Mouse (Mus musculus) C2C12 (cell line): ENCODE measurements around the gene Kiz. TPM values are rescaled to one million over a fixed set of nuclear protein-coding genes. Genes with fewer than 3 reads are reported as not detected.
A peak's percentile ranks its signal among the peaks of the same experiment; 100 is the strongest.

ENCODE experiments used
- H3K27me3 ChIP-seq: one replicate; pipeline ENCODE4 v1.6.1; 2011; ENCODE audit not compliant: control insufficient read depth, insufficient read depth, insufficient read length
- H3K36me3 ChIP-seq: one replicate; pipeline ENCODE4 v1.6.1; 2011; ENCODE audit not compliant: control insufficient read depth, insufficient read depth
- H3K4me3 ChIP-seq: one replicate; pipeline ENCODE4 v1.5.1; 2011; ENCODE audit warnings: mild to moderate bottlenecking, control low read depth; ENCODE audit not compliant: poor library complexity, insufficient read depth, severe bottlenecking
- H3K79me2 ChIP-seq: one replicate; pipeline ENCODE4 v1.6.1; 2011; ENCODE audit not compliant: control insufficient read depth, insufficient read depth
- H3K79me3 ChIP-seq: one replicate; pipeline ENCODE4 v1.6.1; 2011; ENCODE audit warnings: low read depth, control low read depth
- H3ac ChIP-seq: one replicate; pipeline ENCODE3; 2011; ENCODE audit warnings: low read depth; ENCODE audit not compliant: control insufficient read depth, insufficient read length
- CEBPB ChIP-seq: IDR thresholded peaks from one replicate; pipeline ENCODE4 v1.6.1; 2011; ENCODE audit warnings: low read depth, mild to moderate bottlenecking, control low read depth, moderate library complexity
- CTCF ChIP-seq: IDR thresholded peaks from one replicate; pipeline ENCODE4 v1.5.1; 2011; ENCODE audit not compliant: control insufficient read depth, insufficient read depth, insufficient read length
- FOSL1 ChIP-seq: IDR thresholded peaks from one replicate; pipeline ENCODE4 v1.8.0; 2011; ENCODE audit warnings: mild to moderate bottlenecking, low read length; ENCODE audit not compliant: poor library complexity, insufficient read depth, severe bottlenecking
- MAX ChIP-seq: IDR thresholded peaks from one replicate; pipeline ENCODE4 v1.6.1; 2011; ENCODE audit warnings: mild to moderate bottlenecking, control low read depth
- MYOD1 ChIP-seq: IDR thresholded peaks from one replicate; pipeline ENCODE4 v1.6.1; 2011; ENCODE audit warnings: low read depth; ENCODE audit not compliant: control insufficient read depth, insufficient read length
- MYOG ChIP-seq: IDR thresholded peaks from one replicate; pipeline ENCODE4 v1.6.1; 2011; ENCODE audit not compliant: control insufficient read depth, insufficient read length; ENCODE audit errors: extremely low read depth
- USF1 ChIP-seq: IDR thresholded peaks from one replicate; pipeline ENCODE4 v1.6.1; 2011; ENCODE audit warnings: low read depth, mild to moderate bottlenecking, control low read depth, moderate library complexity
- polyA plus RNA-seq: library from polyadenylated mRNA; unstranded; fragments of >200 nt; fragmentation: generic; extraction: Trizol; gene quantifications from one replicate; pipeline ENCODE4 v1.2.1, GENCODE M21; 2012; ENCODE audit warnings: missing spikeins

Gene Kiz
- polyA plus RNA-seq, 1 experiment = 5.9 TPM

GRCm38 (mm10) chr2:147010952-147011351 lies 155.3 kb downstream of the Kiz start:
- TF ChIP-seq MYOD1 = no peak
- Histone ChIP-seq H3ac (no peak overlapping the region), H3K36me3 (peaks cover 9% of the 10 kb centered on the region), H3K4me3 (no peak overlapping the region), H3K27me3 (no peaks in the 10 kb centered on the region), H3K79me2 (peaks cover 37% of the 10 kb centered on the region), H3K79me3 (peaks cover 24% of the 10 kb centered on the region)

- Histone ChIP-seq H3K4me3 (peak overlapping the region; percentile 80), H3ac (peak overlapping the region; percentile 63), H3K79me2 (peaks cover 44% of the 10 kb centered on the region), H3K27me3 (no peaks in the 10 kb centered on the region), H3K36me3 (peaks cover 16% of the 10 kb centered on the region), H3K79me3 (peaks cover 30% of the 10 kb centered on the region)
- TF ChIP-seq MAX = no peak
- no peak for TF ChIP-seq CTCF
- TF ChIP-seq CEBPB = no peak
Measured at GRCm38 (mm10) chr2:147011474-147012140, 155.9 kb downstream of the Kiz start.

DNA sequence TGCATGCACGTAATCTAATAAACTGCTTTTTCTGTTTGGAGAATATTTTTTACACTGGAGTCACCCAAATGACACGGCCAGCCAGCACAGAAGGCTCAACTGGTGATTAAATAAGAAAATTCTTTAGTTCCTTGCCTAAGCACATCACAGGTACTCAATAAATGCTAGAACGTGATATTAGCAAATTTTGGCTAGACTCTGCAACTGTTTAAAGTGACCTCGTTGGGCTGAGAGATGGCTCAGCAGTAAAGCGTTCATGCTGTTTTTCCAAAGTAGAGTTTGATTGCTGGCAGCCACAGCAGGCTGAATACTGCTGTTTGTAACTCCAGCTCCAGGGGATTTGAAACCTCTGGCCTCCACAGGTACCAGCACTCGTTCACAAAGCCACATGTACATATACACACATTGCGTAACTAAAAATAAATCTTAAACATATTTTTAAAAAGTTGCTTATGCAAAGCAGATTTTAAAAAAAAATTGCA lies 156.5 kb downstream of the Kiz start:
- Histone ChIP-seq H3K79me3 (peaks cover 36% of the 10 kb centered on the region), H3K27me3 (no peaks in the 10 kb centered on the region)
- TF ChIP-seq CEBPB = peak; percentile 41
- no peak for TF ChIP-seq FOSL1

GRCm38 (mm10) chr2:147012623-147013184 lies 157.0 kb downstream of the Kiz start, which contains the start of gene Xrn2:
Gene Xrn2 (plus strand): TSS chr2:147012996.
- Histone ChIP-seq H3K79me2 (peaks cover 55% of the 10 kb centered on the region), H3K36me3 (peaks cover 17% of the 10 kb centered on the region), H3ac (peak within 1 kb of the TSS; percentile 99), H3K79me3 (peaks cover 41% of the 10 kb centered on the region), H3K27me3 (no peaks in the 10 kb centered on the region), H3K4me3 (peak within 1 kb of the TSS; percentile 80)
- TF ChIP-seq MYOD1 (no peak), USF1 (peak; percentile 68), MYOG (no peak), CTCF (no peak), FOSL1 (no peak), CEBPB (no peak), MAX (peak; percentile 97)

More for the DNA sequence above, 156.5 kb downstream of the Kiz start:
- Histone ChIP-seq H3K36me3 (peaks cover 17% of the 10 kb centered on the region), H3ac (peak overlapping the region; percentile 72), H3K79me2 (peaks cover 49% of the 10 kb centered on the region), H3K4me3 (peak overlapping the region; percentile 80)

GRCm38 (mm10) chr2:147013194-147013969 lies 157.7 kb downstream of the Kiz start:
- no peaks in the 10 kb centered on the region for H3K27me3 ChIP-seq
- H3K79me3 ChIP-seq = peaks cover 48% of the 10 kb centered on the region
- peaks cover 17% of the 10 kb centered on the region for H3K36me3 ChIP-seq
- peak overlapping the region; percentile 80 for H3K4me3 ChIP-seq
- no peak for TF ChIP-seq CTCF
- H3K79me2 ChIP-seq = peaks cover 61% of the 10 kb centered on the region
- H3ac ChIP-seq = peak overlapping the region; percentile 99

GRCm38 (mm10) chr2:147014101-147014886 lies 158.6 kb downstream of the Kiz start:
- Histone ChIP-seq H3ac (no peak overlapping the region), H3K27me3 (no peaks in the 10 kb centered on the region), H3K79me2 (peaks cover 70% of the 10 kb centered on the region), H3K36me3 (peaks cover 17% of the 10 kb centered on the region), H3K4me3 (peak overlapping the region; percentile 80), H3K79me3 (peaks cover 57% of the 10 kb centered on the region)
- TF ChIP-seq CEBPB (no peak), CTCF (no peak), MYOD1 (no peak), MYOG (no peak), MAX (no peak), USF1 (no peak), FOSL1 (no peak)

Other genes starting within 250 kb of the Kiz start
- 46.2 TPM for gene Xrn2, start 157.1 kb downstream of the Kiz start, polyA plus RNA-seq
- not detected for gene Nkx2-4, start 229.6 kb downstream of the Kiz start, polyA plus RNA-seq